Mouse (Mus musculus): ENCODE measurements around the gene Myh8. TPM values are rescaled to one million over a fixed set of nuclear protein-coding genes. Genes with fewer than 3 reads are reported as not detected.

Gene Myh8
- polyA plus RNA-seq, 1 experiment from 2014 or later = not detected

DNA sequence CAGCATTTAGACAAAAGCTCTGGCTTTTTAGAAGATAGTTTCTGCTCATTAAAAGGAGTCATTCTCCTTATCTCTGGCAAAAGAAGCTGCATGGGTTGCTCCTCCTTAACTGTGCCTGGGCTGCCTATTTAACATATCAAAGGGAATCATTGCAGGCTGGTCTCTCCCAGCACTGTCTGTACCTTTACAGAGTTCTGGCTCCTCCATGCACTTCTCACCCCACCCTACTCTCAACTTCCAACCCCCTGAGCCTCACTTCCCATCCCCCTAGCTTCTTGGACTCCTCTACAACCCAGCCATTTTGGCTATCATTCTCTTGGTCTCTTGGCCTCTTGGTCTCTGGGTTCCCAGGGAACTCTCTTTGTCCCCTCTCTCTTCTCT is 68.9 kb downstream of the Myh8 start:
- Histone ChIP-seq H3K4me3 (ENCODE audit: low read depth, low read length) (no peak overlapping the region), H3K9ac (ENCODE audit: low read length) (no peak overlapping the region), H3K27ac (ENCODE audit: low read depth, low read length) (no peak overlapping the region), H3K27me3 (ENCODE audit: control insufficient read depth, insufficient read depth, low read length) (no peaks in the 10 kb centered on the region), H3K9me3 (ENCODE audit: control insufficient read depth, low read length) (no peaks in the 10 kb centered on the region), H3K4me2 (ENCODE audit: low read depth, low read length, severe bottlenecking) (no peak overlapping the region), H3K36me3 (ENCODE audit: control insufficient read depth, insufficient read depth, low read length) (no peaks in the 10 kb centered on the region), H3K4me1 (replicated peaks; ENCODE audit: control insufficient read depth, insufficient read depth, low read length) (no peaks in the 10 kb centered on the region)
- DNase-seq (ENCODE audit: low spot score) (no peak), ATAC-seq (replicated peaks; ENCODE audit: low FRiP score) (no peak)

DNA sequence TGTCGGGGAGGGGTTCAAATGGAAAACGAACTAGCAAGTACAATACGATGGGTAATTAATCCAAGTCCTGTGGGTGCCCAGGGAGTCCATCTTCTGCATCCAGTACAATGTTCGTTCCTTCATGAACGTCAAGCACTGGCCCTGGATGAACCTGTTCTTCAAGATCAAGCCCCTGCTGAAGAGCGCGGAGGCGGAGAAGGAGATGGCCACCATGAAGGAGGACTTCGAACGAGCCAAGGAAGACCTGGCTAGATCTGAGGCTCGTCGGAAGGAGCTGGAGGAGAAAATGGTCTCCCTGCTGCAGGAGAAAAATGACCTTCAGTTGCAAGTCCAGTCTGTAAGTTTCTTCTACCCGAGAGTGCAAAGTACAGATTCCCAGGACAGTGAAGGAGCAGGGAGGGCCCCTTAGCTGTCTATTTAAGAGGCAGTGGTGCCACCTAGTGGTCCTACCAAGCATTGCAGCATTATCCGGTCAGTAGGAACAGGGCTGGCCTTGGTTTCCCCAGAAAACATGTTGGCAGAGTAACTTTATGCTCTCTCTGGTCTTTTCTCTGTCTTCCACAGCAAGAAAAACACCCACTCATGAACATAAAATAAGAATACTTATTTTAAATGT is 73.3 kb downstream of the Myh8 start:
- Histone ChIP-seq H3K36me3 (ENCODE audit: control insufficient read depth, insufficient read depth, low read length) (no peaks in the 10 kb centered on the region), H3K27ac (ENCODE audit: low read depth, low read length) (no peak overlapping the region), H3K4me1 (replicated peaks; ENCODE audit: control insufficient read depth, insufficient read depth, low read length) (no peaks in the 10 kb centered on the region), H3K4me3 (ENCODE audit: low read depth, low read length) (no peak overlapping the region), H3K9me3 (ENCODE audit: control insufficient read depth, low read length) (no peaks in the 10 kb centered on the region), H3K4me2 (ENCODE audit: low read depth, low read length, severe bottlenecking) (no peak overlapping the region), H3K27me3 (ENCODE audit: control insufficient read depth, insufficient read depth, low read length) (no peaks in the 10 kb centered on the region), H3K9ac (ENCODE audit: low read length) (no peak overlapping the region)
- 56% methylated on average over 14 of the region's 14 CpGs for WGBS
- ATAC-seq (replicated peaks; ENCODE audit: low FRiP score) = peak; percentile 55; the same call in 1 of the 2 replicates
- DNase-seq (ENCODE audit: low spot score) = peak; percentile 84

DNA sequence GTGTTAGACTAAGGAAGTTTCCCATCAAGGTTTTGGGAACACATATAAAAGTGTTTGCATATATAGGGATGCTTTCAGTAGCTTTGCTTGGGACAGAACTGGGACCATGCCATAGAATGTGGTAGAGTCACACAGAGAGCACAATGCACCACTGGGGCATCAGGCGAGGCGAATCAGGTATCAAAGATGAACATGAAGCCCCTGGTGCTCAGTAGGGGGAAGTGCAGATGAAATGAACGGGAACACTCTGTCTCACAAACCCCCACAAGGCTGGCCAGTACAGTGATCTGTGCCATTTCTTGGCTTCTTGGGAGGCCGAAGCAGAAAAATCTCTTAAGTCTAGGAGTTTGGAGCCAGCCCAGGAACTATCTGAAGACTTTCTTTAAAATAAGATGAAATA is 76.1 kb downstream of the Myh8 start:
- H3K4me3 ChIP-seq (ENCODE audit: low read depth, low read length) = no peak overlapping the region
- 60% methylated on average over 4 of the region's 4 CpGs for WGBS
- H3K27ac ChIP-seq (ENCODE audit: low read depth, low read length) = no peak overlapping the region
- DNase-seq (ENCODE audit: low spot score) (no peak), ATAC-seq (replicated peaks; ENCODE audit: low FRiP score) (no peak)
- no peaks in the 10 kb centered on the region for H3K9me3 ChIP-seq (ENCODE audit: control insufficient read depth, low read length)
- no peak overlapping the region for H3K9ac ChIP-seq (ENCODE audit: low read length)
- no peak overlapping the region for H3K4me2 ChIP-seq (ENCODE audit: low read depth, low read length, severe bottlenecking)
- no peaks in the 10 kb centered on the region for H3K4me1 ChIP-seq (replicated peaks; ENCODE audit: control insufficient read depth, insufficient read depth, low read length)
- H3K27me3 ChIP-seq (ENCODE audit: control insufficient read depth, insufficient read depth, low read length) = no peaks in the 10 kb centered on the region
- no peaks in the 10 kb centered on the region for H3K36me3 ChIP-seq (ENCODE audit: control insufficient read depth, insufficient read depth, low read length)

DNA sequence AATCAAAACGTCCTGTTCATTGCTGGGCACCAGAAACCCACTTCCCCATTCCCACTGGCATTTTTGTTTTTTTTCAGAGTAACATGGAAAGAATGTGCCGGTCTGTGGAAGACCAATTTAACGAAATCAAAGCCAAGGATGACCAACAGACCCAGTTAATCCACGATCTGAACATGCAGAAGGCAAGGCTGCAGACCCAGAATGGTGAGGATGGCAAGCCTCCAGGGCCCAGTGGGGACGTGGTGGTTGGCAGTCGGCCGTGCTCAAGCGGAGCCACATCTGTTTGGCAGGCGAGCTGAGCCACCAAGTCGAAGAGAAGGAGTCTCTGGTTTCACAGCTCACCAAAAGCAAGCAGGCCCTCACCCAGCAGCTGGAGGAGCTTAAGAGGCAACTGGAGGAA is 81.1 kb downstream of the Myh8 start:
- Histone ChIP-seq H3K4me1 (replicated peaks; ENCODE audit: control insufficient read depth, insufficient read depth, low read length) (no peaks in the 10 kb centered on the region), H3K27ac (ENCODE audit: low read depth, low read length) (no peak overlapping the region), H3K9ac (ENCODE audit: low read length) (no peak overlapping the region), H3K36me3 (ENCODE audit: control insufficient read depth, insufficient read depth, low read length) (no peaks in the 10 kb centered on the region), H3K9me3 (ENCODE audit: control insufficient read depth, low read length) (no peaks in the 10 kb centered on the region), H3K4me3 (ENCODE audit: low read depth, low read length) (no peak overlapping the region), H3K27me3 (ENCODE audit: control insufficient read depth, insufficient read depth, low read length) (no peaks in the 10 kb centered on the region), H3K4me2 (ENCODE audit: low read depth, low read length, severe bottlenecking) (no peak overlapping the region)
- DNase-seq (ENCODE audit: low spot score) (no peak), ATAC-seq (replicated peaks; ENCODE audit: low FRiP score) (no peak)
- 86% methylated on average over 10 of the region's 10 CpGs for WGBS

Other genes starting within 250 kb of the Myh8 start
- 30.7 and 31.9 TPM in 2 replicates for gene Adprm, start 224.5 kb upstream of the Myh8 start, polyA plus RNA-seq (2014; fragmentation: Nextera tagmentation; extraction: Ambion mirVana)
- 19.7 and 21.9 TPM in 2 replicates for gene Sco1, start 224.5 kb upstream of the Myh8 start, polyA plus RNA-seq (2014; fragmentation: Nextera tagmentation; extraction: Ambion mirVana)
- gene Myh3, start 198.8 kb upstream of the Myh8 start, polyA plus RNA-seq (2014; fragmentation: Nextera tagmentation; extraction: Ambion mirVana) = 0.48 and 0.59 TPM in 2 replicates
- not detected in 2 replicates for gene Myh2, start 106.1 kb upstream of the Myh8 start, polyA plus RNA-seq (2014; fragmentation: Nextera tagmentation; extraction: Ambion mirVana)
- not detected in 2 replicates for gene Myh1, start 77.1 kb upstream of the Myh8 start, polyA plus RNA-seq (2014; fragmentation: Nextera tagmentation; extraction: Ambion mirVana)
- gene Myh4, start 39.1 kb upstream of the Myh8 start, polyA plus RNA-seq (2014; fragmentation: Nextera tagmentation; extraction: Ambion mirVana) = not detected in 2 replicates
- not detected in 2 replicates for gene Myh13, start 44.5 kb downstream of the Myh8 start, polyA plus RNA-seq (2014; fragmentation: Nextera tagmentation; extraction: Ambion mirVana)
- 3.4 and 3.6 TPM in 2 replicates for gene Gas7, start 178.3 kb downstream of the Myh8 start, polyA plus RNA-seq (2014; fragmentation: Nextera tagmentation; extraction: Ambion mirVana)